Mouse (Mus musculus): Measurements from ENCODE around the gene RPS10-NUDT3. TPM values are rescaled to one million over a fixed set of nuclear protein-coding genes. Genes with fewer than 3 reads are reported as not detected.

The RPS10-NUDT3 gene
- total RNA-seq, 2 experiments from 2014 or later, result not detected

- intact Hi-C loops (cut with DNase I), result no loop called here
- DNase-seq, result no peak
These were observed 55.2 kb downstream of the RPS10-NUDT3 start for GRCm38 (mm10) chr17:27579816-27580215.

DNA sequence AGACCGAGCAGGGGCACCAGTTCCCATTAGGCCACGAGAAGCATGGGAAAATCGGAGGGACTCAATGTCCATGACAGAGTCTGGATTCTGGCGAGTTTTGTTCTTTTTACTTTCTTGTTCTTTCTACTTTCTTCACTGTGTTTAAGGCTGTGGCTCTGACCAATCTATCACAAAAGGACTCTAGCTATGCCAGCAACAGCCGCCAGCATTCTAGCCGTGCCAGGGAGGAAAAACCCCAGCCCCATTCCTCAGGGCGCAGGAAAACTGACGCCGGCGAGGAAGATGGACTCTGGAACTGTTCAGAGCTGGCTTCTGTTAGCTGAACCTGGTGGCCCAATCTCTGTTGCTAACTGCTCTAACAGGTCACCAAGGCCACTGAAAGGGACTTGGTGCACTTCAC is 56.5 kb downstream of the RPS10-NUDT3 start:
- intact Hi-C loops (cut with DNase I), result no loop called here

GRCm38 (mm10) chr17:27577468-27577867 is 57.6 kb downstream of the RPS10-NUDT3 start:
- intact Hi-C loops (cut with DNase I), result no loop called here
- DNase-seq, result no peak

More for the DNA sequence above, 56.5 kb downstream of the RPS10-NUDT3 start:
- DNase-seq, result no peak

DNA sequence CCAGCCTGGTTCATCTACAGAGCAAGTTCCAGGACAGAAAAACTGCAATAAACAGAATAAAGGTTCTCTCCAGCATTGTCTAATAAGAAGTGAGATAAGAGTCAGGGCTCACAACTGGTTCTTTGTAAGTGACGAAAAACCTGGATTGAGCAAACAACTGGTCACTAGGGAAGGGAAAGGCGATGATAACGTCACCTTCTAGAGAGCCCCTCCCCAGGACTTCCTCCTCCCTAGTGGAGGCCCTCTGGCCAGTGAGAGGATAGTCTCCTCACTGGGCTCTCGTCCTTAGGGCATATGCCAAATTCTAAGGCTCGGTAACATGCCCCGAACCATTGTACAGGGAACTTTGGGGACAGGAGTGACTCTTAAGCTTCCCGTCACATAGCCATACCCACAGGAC is 59.0 kb downstream of the RPS10-NUDT3 start:
- no peak for DNase-seq
- intact Hi-C loops (cut with DNase I), result no loop called here

DNA sequence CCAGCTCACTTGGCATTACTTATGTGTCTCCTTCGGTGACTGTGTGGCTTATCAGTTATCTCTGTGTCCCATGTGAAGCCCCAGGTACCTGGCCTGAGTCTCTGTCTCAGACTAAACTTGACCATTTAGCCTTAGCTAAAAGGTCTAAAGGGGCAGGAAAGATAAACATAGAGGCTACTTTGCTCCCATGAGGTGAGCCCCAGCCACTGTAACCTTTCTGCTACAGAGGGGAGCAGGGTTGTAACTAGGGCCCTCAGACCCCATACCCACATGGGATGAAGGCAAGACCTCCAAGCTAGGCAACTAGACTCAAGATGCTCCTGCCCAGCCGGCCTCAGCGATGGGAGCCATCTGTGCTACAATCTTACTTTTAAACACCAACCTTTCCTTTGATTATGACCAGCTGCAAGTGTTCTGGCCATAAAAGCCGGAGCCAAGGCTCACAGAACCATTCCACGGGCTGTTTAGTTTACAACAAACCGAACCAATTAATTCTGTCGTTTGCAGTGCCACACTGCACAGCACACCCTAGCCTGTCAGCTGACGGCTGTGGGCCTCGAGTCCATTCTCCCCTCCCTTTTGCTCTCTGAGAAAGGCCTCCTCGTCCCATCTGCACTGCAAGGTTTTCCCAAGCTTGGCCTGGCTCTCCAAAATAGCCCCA is 59.8 kb downstream of the RPS10-NUDT3 start:
- no peak for DNase-seq

GRCm38 (mm10) chr17:27574470-27575115 is 60.4 kb downstream of the RPS10-NUDT3 start:
- peak; percentile 81 to 82 for DNase-seq
- intact Hi-C loops (cut with DNase I), result loop anchor here (2.0 kb wide), 1 partner anchor 22 kb away; no protein-coding TSS in a partner anchor

More for the DNA sequence above, 59.8 kb downstream of the RPS10-NUDT3 start:
- intact Hi-C loops (cut with DNase I), result loop anchor here (2.0 kb wide), 1 partner anchor 22 kb away; no protein-coding TSS in a partner anchor

- no peak for DNase-seq
- intact Hi-C loops (cut with DNase I), result loop anchor here (2.0 kb wide), 1 partner anchor 23 kb away; no protein-coding TSS in a partner anchor
These were observed 61.2 kb downstream of the RPS10-NUDT3 start for GRCm38 (mm10) chr17:27573772-27574320.

GRCm38 (mm10) chr17:27571315-27571714 is 63.7 kb downstream of the RPS10-NUDT3 start:
- DNase-seq, result no peak
- intact Hi-C loops (cut with DNase I), result no loop called here

DNA sequence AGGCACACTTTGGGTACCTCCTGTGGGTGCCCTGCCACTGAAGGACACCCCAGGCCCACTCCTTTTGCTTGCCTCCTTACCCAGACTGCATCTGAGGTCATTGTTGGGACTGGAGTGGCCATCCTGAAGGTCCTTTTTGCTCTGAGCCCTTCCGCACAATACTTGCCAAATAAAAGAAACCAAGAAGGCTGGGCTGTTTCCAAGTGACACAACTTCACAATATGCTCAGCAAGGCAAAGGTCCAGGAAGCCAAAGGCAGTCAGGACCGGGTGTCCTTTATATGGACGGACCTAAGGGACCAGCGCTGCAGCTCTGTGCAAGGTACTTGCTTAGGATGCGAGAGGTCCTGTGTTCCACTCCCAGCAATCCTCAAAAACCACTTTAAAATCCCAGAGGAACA is 66.8 kb downstream of the RPS10-NUDT3 start:
- no peak for DNase-seq
- intact Hi-C loops (cut with DNase I), result loop anchor here (10.0 kb wide), 1 partner anchor 197 kb away; no protein-coding TSS in a partner anchor

DNA sequence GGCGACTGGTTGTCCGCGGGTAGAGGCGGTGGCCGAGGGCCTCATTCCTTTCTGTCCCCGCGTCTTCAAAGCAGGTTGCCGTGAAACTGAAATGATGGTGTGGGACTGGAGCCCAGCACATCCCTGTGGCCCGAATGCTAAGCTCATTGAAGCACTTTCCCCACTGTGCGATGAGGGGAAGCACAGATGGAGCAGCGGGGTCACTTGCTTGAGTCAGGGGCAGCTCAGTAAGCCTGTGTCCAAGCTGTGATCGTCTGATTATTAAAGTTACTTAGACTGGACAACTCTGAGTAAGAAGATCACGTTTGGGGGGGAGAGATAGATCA is 69.1 kb downstream of the RPS10-NUDT3 start:
- DNase-seq, result no peak
- intact Hi-C loops (cut with DNase I), result loop anchor here (1.0 to 10.0 kb wide), 2 partner anchors 63 to 199 kb away; no protein-coding TSS in a partner anchor

DNA sequence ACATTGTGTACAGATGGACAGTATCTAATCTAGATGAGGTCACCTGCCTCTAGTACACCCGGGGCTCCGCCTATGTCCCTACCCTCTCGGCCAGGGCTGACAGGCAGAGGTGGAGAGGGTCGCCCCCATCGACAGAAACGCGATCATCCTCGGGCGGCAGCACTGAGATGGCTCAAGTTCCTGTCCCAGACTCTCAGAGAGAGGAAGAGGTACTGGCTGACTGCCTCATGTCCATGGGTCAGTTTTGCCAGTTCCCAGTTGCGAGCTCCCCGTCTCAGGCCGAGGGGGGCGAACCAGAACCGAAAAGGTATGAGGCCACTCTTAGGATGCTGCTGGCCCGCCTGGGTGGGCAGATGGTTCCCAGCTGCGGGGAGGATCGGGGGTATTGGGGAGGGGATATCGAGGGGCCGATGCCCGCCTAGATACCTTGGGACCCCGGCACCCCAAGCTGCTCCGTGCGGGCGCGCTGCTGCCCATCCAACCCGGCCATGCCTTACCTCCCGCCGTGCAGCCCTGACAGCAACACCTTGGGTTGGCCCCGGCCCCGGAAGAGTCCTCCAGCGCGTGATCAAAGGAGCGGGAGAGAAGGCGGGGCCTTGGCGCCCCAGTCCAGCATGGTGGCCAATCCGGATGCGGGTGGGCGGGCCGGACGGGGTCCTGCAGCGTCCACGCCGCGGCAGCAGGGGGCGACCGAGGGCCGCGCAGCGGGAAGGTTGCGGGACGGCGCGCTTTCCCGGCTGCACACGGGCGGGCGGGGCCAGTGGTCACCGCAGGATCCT is 69.7 kb downstream of the RPS10-NUDT3 start, which contains the start of gene AI413582:
Gene AI413582 (minus strand): TSS at position 594 of the 779 bp plus-strand sequence.
- peak; percentile 97 to 98 for DNase-seq
- intact Hi-C loops (cut with DNase I), result loop anchor here (1.0 to 10.0 kb wide), 2 partner anchors 64 to 199 kb away; no protein-coding TSS in a partner anchor

GRCm38 (mm10) chr17:27564391-27565162 is 70.4 kb downstream of the RPS10-NUDT3 start:
- intact Hi-C loops (cut with DNase I), result loop anchor here (1.0 to 10.0 kb wide), 2 partner anchors 65 to 200 kb away; no protein-coding TSS in a partner anchor
- DNase-seq, result no peak

GRCm38 (mm10) chr17:27563771-27564244 is 71.2 kb downstream of the RPS10-NUDT3 start:
- intact Hi-C loops (cut with DNase I), result loop anchor here (10.0 kb wide), 1 partner anchor 201 kb away; no protein-coding TSS in a partner anchor
- no peak for DNase-seq

DNA sequence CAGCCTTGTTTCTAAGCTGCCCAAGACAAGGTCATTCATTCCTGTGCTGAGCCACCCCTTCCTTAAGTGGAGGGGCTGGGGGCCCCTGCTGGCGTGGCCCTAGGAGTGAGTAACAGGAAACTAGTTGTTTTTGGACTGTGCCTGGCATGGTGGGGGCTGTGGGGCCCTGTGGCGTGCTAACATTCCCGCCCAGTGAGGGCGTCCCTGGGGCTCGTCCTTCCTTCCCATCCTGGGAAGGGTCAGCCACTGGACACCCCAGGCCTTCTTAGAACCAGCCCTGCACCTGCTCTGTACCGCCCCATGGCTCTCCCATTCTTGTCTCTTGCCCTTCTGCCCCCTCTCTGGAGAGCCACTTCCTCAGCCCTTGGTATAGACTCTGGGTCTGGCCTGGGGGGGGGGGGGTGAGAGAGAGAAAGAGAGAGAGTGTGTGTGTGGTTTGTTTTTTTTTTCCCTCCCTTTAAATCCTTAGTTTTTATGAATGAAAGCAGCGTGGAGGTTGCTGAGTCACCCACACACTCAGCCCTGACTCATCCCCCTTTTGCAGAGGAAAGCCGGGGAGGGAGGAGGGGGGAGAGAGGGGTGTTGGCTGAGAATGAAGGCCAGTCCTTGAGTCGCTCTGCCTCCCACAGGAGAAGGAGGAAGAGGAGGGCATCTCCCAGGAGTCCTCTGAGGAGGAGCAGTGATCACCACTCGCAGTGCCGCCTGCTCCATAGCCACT is 73.1 kb downstream of the RPS10-NUDT3 start:
- no peak for DNase-seq
- intact Hi-C loops (cut with DNase I), result loop anchor here (10.0 kb wide), 1 partner anchor 203 kb away; no protein-coding TSS in a partner anchor

DNA sequence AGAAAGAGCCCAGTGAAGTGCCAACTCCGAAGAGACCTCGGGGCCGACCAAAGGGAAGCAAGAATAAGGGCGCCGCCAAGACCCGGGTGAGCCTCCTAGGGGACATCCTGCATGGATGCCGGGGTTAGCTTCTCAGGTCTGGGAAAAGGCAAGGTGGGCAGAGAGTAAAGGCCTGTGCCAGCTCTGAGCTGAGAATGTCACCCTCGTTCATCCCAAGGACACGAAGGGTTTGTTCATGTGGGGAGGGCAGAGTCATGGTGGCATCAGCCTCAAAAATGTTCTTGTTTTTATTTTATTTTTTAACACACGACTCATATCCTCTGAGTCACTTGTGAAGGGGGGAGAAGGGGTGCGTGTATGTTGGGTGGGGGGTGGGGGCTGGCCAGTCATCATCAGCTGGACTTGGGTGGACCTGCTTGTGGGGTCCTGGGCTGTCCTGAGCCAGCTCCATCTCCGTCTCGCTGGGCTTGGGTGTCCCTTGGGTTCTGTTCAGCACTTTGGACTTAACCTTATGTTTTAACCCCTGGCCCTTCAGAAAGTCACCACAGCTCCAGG is 74.0 kb downstream of the RPS10-NUDT3 start:
- DNase-seq, result no peak
- intact Hi-C loops (cut with DNase I), result loop anchor here (10.0 kb wide), 1 partner anchor 204 kb away; no protein-coding TSS in a partner anchor

GRCm38 (mm10) chr17:27559596-27559995 is 75.4 kb downstream of the RPS10-NUDT3 start:
- intact Hi-C loops (cut with DNase I), result no loop called here
- no peak for DNase-seq

- no peak for DNase-seq
- intact Hi-C loops (cut with DNase I), result no loop called here
These were observed 76.2 kb downstream of the RPS10-NUDT3 start for GRCm38 (mm10) chr17:27558845-27559244.

DNA sequence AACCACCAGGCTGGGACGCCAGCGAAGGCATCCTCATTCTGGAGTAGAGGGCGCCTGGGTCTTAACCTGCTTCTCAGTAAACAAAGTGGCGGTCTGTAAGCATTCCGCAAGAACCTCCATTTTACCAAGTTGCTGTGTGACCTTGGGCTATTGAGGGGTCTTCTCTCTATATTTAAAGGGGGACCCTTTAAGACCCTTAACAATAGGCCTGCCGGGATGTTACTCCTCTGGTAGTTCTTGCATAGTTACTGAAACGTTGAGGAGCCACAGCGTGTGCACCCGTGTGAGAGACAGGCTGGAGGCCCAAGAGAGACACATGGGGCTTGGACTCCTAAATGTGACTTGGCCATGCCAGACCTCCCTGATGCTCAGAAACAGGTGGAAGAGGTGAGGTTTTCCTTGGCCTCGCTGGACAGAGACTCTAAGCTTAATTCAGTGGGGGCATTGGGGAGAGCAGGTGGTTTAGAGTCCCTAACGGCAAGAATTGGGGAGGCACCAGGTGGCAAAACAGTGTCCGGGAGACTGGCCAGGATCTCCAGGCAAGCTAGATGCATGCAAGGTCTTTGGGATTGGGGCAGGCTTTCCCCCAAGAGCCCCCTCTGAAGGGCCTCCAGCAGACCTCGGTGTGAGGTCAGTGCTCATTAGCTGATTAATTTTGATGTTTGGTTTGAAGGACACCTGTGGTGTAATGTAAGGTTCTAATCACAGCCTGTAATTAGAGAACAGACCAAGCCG is 76.9 kb downstream of the RPS10-NUDT3 start:
- intact Hi-C loops (cut with DNase I), result no loop called here
- no peak for DNase-seq

All from heart, postnatal 36 days (tissue).